Mouse (Mus musculus) hindbrain, embryonic 16.5 days (tissue): Measurements from ENCODE around the gene Scd2. TPM values are rescaled to one million over a fixed set of nuclear protein-coding genes. Genes with fewer than 3 reads are reported as not detected.
"Not testable (repeated sequence)": the region's sequence is repeated elsewhere in the genome, so short reads cannot be mapped to it uniquely, and the experiment has no call there.

Experiments used
- ATAC-seq: fragments of 200-750 bp; cut with Nextera tagmentation; 2 replicates; pipeline ENCODE4 v1.8.0; 2017; ENCODE audit warnings: moderate TSS enrichment, moderate library complexity
- H3K27ac ChIP-seq: fragments of 300-500 bp; sonication (generic); 2 replicates; pipeline ENCODE4 v1.5.1; 2014; ENCODE audit warnings: low read depth, mild to moderate bottlenecking, control low read depth, low read length, moderate library complexity
- H3K27me3 ChIP-seq: fragments of 300-500 bp; sonication (generic); replicated peaks from 2 replicates; pipeline ENCODE4 v1.6.1; 2014; ENCODE audit warnings: low read length; ENCODE audit not compliant: control insufficient read depth, insufficient read depth
- H3K36me3 ChIP-seq: fragments of 300-500 bp; sonication (generic); 2 replicates; pipeline ENCODE4 v1.6.1; 2014; ENCODE audit warnings: mild to moderate bottlenecking, low read length, moderate library complexity, mixed read lengths; ENCODE audit not compliant: control insufficient read depth, insufficient read depth
- H3K4me1 ChIP-seq: fragments of 300-500 bp; sonication (generic); 2 replicates; pipeline ENCODE4 v1.6.1; 2014; ENCODE audit warnings: low read depth, low read length; ENCODE audit not compliant: control insufficient read depth, insufficient read depth
- H3K4me2 ChIP-seq: fragments of 300-500 bp; sonication (generic); 2 replicates; pipeline ENCODE4 v1.6.1; 2014; ENCODE audit warnings: mild to moderate bottlenecking, low read length, control low read depth, moderate library complexity
- H3K4me3 ChIP-seq: fragments of 300-500 bp; sonication (generic); 2 replicates; pipeline ENCODE4 v1.5.1; 2014; ENCODE audit warnings: mild to moderate bottlenecking, low read length, control low read depth, moderate library complexity
- H3K9ac ChIP-seq: fragments of 300-500 bp; sonication (generic); 2 replicates; pipeline ENCODE4 v1.6.1; 2014; ENCODE audit warnings: low read depth, mild to moderate bottlenecking, control low read depth, low read length, moderate library complexity
- H3K9me3 ChIP-seq: fragments of 300-500 bp; sonication (generic); 2 replicates; pipeline ENCODE4 v1.6.1; 2014; ENCODE audit warnings: mild to moderate bottlenecking, low read length, moderate library complexity; ENCODE audit not compliant: control insufficient read depth
- WGBS: fragments of 180-500 bp; shearing (Covaris S2); extraction: QIAGEN DNeasy Blood & Tissue Kit; methylation state at CpG from one replicate; pipeline ENCODE4 v1.1.7; 2014; 5-methylcytosine and 5-hydroxymethylcytosine counted together
- polyA plus RNA-seq: library from polyadenylated mRNA; unstranded; fragments of >200 nt; fragmentation: Nextera tagmentation; extraction: Ambion mirVana; gene quantifications from 2 replicates; pipeline ENCODE4 v1.2.1, GENCODE M21; 2015

Gene Scd2
- 290 and 322 TPM in 2 replicates for polyA plus RNA-seq

DNA sequence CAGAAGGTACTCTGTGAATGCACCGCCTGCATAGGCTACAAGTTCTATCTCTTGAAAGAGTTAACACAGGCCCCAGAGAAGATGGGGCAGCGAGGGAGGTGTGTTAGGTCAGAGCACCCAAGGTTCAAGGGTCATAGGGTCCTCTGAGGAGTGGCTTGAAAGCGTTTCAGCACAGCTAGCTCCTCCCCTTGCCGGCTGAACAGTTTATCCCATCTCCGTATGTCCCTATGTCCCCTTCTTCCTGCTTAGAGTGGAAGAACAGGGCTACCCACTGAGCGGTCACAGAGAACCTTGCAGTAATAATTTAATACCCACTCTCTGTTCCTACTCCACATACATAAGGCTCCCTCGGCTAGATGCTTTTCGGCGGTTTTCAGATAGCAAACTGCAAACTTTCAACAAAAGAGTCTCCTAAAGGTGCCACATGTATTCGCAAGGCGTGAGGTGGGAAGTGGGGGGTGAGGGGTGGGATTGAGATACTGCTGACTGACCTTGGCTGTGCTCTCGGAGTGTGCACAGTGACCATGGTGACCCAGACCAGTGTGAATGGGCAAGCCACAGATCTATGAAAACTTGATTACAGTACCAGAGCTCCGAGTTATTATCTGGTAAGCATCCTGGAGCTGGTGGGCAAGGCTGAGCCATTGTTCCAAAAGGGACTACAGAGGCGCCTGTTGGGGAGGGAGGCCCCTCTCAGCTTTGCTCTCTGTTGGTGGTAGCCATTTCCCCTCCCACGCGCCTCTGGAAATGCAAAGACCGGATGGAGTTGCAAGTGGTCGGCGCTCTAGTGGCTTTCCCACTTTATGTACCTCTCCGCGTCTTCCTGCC, at the start of gene Scd2:
Gene Scd2 (plus strand): TSS at position 734 of the 828 bp plus-strand sequence.
- ATAC-seq, result no peak
- Histone ChIP-seq H3K4me1 (peaks cover 32% of the 10 kb centered on the region), H3K4me2 (peak within 1 kb of the TSS; percentile 100), H3K27ac (peak within 1 kb of the TSS; percentile 98), H3K4me3 (peak within 1 kb of the TSS; percentile 87), H3K27me3 (no peaks in the 10 kb centered on the region), H3K9ac (peak within 1 kb of the TSS; percentile 97), H3K9me3 (no peaks in the 10 kb centered on the region), H3K36me3 (0 out of 2 replicates have a peak, but pooled peaks cover 3% of the 10 kb centered on the region)
- WGBS, result 1% methylated on average over 21 of the region's 21 CpGs

- no peaks in the 10 kb centered on the region for H3K27me3 ChIP-seq
- H3K9me3 ChIP-seq, result no peaks in the 10 kb centered on the region
- H3K36me3 ChIP-seq, result no peaks in the 10 kb centered on the region
- H3K9ac ChIP-seq, result no peak overlapping the region
- H3K4me3 ChIP-seq, result no peak overlapping the region
- H3K4me2 ChIP-seq, result peak overlapping the region; percentile 64
- no peak overlapping the region for H3K27ac ChIP-seq
- H3K4me1 ChIP-seq, result peaks cover 23% of the 10 kb centered on the region
- WGBS, result under 1% methylated on average over 5 of the region's 5 CpGs
- ATAC-seq, result no peak
Observed at GRCm38 (mm10) chr19:44245761-44246171, 47.7 kb upstream of the Scd2 start.

GRCm38 (mm10) chr19:44246341-44246911, 47.0 kb upstream of the Scd2 start:
- no peaks in the 10 kb centered on the region for H3K9me3 ChIP-seq
- no peaks in the 10 kb centered on the region for H3K36me3 ChIP-seq
- peaks cover 23% of the 10 kb centered on the region for H3K4me1 ChIP-seq
- H3K27me3 ChIP-seq, result no peaks in the 10 kb centered on the region
- no peak for ATAC-seq
- no peak overlapping the region for H3K27ac ChIP-seq
- peak overlapping the region; percentile 64 for H3K4me2 ChIP-seq
- H3K9ac ChIP-seq, result peak overlapping the region; percentile 23
- H3K4me3 ChIP-seq, result no peak overlapping the region
- 37% methylated on average over 11 of the region's 11 CpGs for WGBS

DNA sequence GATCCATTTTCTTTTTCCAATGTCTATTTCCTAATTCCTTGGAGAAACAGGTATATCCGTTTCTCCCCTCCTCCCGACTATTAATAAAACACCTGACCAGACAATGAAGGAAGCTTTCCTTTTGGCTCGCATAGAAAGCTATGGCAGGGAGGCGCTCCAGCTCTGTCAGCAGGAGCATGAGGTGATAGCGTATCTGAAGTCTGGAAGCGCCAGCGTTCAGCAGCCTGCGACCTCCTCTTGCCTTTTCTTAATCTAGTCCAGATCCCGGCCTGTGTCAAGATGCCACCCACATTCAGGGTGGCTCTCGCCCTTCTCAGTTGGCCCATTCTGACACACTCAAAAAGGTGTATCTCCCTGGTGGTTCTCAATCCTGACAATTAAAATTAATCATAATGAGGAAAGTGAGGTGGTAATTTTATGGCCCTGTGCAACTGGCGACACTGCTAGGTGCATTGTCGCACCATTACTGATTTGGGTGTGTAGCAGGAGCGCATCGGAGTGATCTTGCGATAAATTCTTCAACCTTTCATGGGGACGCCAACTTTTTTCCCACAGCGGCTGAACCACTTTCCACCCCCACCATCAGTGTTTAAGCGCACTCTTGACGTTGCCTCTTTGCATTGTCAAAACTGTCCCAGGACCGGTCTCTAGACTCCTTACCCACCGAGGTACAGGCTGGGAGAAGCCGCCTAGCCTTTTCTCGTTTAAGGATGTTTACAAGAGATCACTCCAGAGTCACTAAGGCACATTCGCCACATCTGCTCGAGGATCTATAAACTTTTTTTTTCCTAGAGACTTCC, 46.0 kb upstream of the Scd2 start:
- Histone ChIP-seq H3K27me3 (no peaks in the 10 kb centered on the region), H3K9me3 (no peaks in the 10 kb centered on the region), H3K27ac (peak overlapping the region; percentile 92), H3K4me3 (peak overlapping the region; percentile 49), H3K9ac (peak overlapping the region; percentile 54), H3K4me1 (peaks cover 23% of the 10 kb centered on the region), H3K4me2 (peak overlapping the region; percentile 64), H3K36me3 (no peaks in the 10 kb centered on the region)
- 1% methylated on average over 25 of the region's 25 CpGs for WGBS
- peak; percentile 41; the same call in 1 of the 2 replicates for ATAC-seq

DNA sequence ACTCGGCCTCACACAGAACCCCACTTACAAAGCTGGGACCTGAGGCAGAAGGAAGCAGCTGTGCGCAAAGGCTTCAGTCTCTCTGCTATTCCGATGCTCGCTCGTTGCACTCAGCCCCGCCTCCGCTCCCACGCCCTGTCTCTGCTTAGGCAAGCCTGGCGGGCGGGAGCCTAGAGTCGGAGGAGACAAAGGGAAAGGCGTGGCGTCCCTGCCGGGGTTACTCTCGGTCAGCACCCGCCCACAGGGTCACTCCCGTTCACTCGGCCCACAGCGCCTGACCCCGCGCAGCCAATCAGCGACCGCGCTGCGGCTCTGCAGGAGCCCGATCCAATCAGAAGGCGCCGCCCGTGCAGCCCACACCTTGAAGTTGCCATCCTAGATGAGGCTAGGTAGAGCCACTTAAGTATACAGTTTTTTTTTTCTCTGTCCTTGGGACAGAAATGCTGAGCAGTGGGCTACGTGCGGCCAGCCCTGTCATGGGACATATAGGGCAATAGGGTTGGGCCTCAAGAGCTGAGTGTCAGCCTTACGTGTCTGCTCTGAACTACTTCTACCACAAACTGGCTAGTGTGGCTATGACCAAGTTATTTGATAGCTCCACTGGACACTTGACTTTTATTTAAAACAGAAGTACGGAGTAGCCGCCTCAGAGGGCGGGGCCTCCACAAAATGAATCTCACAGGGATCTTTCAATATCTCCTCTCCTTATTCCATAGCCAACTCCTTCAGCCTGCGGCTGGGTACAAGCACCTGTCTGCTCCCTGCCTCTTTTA, 45.2 kb upstream of the Scd2 start:
- 3% methylated on average over 36 of the region's 36 CpGs for WGBS
- peak overlapping the region; percentile 64 for H3K4me2 ChIP-seq
- peaks cover 23% of the 10 kb centered on the region for H3K4me1 ChIP-seq
- H3K27ac ChIP-seq, result peak overlapping the region; percentile 92
- peak overlapping the region; percentile 49 for H3K4me3 ChIP-seq
- H3K27me3 ChIP-seq, result no peaks in the 10 kb centered on the region
- peak; percentile 97 for ATAC-seq
- H3K9me3 ChIP-seq, result no peaks in the 10 kb centered on the region
- H3K36me3 ChIP-seq, result no peaks in the 10 kb centered on the region
- H3K9ac ChIP-seq, result peak overlapping the region; percentile 54

DNA sequence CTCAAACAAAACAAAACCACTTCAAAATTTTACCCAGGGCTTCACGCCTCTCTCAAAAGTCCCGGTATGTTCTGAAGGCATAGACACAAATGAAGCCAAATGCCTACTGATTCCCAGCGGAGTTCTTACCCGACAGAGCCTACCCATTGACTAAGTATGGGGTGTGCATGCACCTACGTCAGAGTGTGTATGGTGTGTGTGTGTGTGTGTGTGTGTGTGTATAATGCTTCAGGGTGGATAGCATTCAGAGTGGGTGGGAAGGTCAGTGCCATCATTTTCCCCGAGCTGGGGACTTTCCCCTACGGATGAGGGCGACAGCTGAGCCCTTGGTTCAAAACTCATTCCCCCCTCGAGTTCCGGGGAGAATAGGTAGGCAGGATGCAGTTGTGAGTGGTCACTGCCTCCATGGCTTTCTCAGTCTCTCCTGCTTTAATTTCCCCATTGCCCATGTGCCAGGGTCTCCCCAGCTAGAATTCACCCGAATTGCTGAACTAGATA, 44.6 kb upstream of the Scd2 start:
- no peak for ATAC-seq
- H3K9ac ChIP-seq, result no peak overlapping the region
- no peaks in the 10 kb centered on the region for H3K36me3 ChIP-seq
- H3K27me3 ChIP-seq, result no peaks in the 10 kb centered on the region
- H3K4me3 ChIP-seq, result no peak overlapping the region
- peak overlapping the region; percentile 92 for H3K27ac ChIP-seq
- peaks cover 23% of the 10 kb centered on the region for H3K4me1 ChIP-seq
- WGBS, result 68% methylated on average over 11 of the region's 11 CpGs
- no peaks in the 10 kb centered on the region for H3K9me3 ChIP-seq
- H3K4me2 ChIP-seq, result peak overlapping the region; percentile 64

GRCm38 (mm10) chr19:44251138-44251537, 42.3 kb upstream of the Scd2 start:
- H3K4me1 ChIP-seq, result peaks cover 20% of the 10 kb centered on the region
- 92% methylated on average over 6 of the region's 6 CpGs for WGBS
- H3K4me3 ChIP-seq, H3K4me2 ChIP-seq, H3K27me3 ChIP-seq, H3K9ac ChIP-seq, ATAC-seq, H3K36me3 ChIP-seq, H3K27ac ChIP-seq, H3K9me3 ChIP-seq: not testable (repeated sequence)

DNA sequence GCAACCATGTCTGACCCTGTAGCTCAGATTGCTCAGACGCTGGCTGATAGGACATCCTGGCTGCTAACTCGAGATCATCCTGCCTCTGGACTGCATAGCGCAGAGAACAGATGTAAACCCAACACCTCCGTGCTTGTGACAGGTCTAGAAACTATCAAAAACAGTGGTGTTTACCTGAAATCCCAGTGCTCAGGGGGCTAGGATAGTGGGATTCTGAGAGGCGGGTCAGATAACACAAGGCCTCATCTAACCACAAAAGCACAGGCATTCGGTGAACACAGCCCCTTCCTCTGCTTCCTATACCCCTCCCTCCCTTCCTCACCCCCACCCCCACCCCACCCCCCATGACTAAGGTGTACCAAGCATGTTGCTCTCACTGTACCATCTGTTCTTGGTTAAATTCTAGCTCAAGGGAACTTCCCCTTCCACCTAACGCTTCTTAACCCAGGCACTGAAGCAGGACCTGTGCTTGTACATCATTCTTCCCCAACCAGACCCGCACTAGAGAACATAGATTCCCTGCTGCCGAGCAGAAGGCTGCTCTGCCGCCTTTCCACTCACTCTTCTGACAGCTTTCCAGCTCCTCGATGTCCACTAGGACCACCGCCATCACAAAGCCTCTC, 41.4 kb upstream of the Scd2 start:
- no peak for ATAC-seq
- no peaks in the 10 kb centered on the region for H3K36me3 ChIP-seq
- no peak overlapping the region for H3K4me3 ChIP-seq

More for the DNA sequence above, 41.4 kb upstream of the Scd2 start:
- no peaks in the 10 kb centered on the region for H3K9me3 ChIP-seq
- no peak overlapping the region for H3K27ac ChIP-seq
- H3K4me2 ChIP-seq, result no peak overlapping the region
- 74% methylated on average over 12 of the region's 12 CpGs for WGBS
- peaks cover 11% of the 10 kb centered on the region for H3K4me1 ChIP-seq
- H3K27me3 ChIP-seq, result no peaks in the 10 kb centered on the region
- no peak overlapping the region for H3K9ac ChIP-seq
